Mouse (Mus musculus) CD4-positive naive resting alpha-beta T cell, adult 76 days (primary cell): Measurements from ENCODE around the gene Nudt5. TPM values are rescaled to one million over a fixed set of nuclear protein-coding genes. Genes with fewer than 3 reads are reported as not detected.

Source experiments
- total RNA-seq: library from RNA; stranded (reverse); gene quantifications from one replicate; pipeline ENCODE4 v1.2.4, GENCODE M21; 2023

Gene Nudt5
- 17.1 TPM for total RNA-seq

DNA sequence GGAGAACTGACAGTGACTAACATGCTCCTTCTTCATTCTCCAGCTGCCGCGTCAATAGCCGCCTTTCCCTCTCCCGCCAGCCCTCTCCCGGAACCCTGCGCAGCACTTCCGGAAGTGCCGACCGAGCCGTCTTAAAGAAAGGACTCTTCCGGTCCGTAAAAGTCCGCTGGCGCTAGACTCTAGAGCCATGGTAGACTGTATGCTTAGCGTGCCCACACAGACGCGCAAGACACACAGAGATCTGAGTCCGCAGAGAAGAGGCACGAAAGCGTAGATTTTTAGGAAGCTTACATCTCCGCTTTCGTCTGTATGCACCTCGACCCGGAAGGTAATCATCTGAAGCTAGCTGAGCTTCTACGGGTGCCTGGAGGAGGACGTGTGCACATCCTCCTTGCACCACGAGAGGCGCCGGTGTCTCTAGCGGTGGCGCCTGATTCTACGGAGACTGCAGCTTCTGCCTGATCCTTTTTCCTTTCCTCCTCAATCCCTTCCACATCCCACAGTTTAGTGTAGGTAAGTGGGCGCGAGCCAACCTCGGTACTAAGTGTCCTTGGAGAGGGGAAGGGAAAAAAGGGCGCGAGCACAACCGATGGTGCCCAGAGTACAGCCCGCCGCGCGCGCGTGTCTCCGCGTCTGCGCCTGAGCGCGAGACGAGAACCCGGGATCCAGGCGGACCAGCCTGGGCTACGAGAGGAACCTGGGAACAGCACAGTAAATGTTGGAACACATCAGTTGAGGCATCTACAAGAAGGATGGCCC lies at the start of gene Nudt5, which contains the start of gene Cdc123:
Gene Nudt5, plus strand, starts transcription at position 147 of the 759 bp plus-strand sequence.
Gene Cdc123, minus strand, starts transcription at position 292 of the 759 bp plus-strand sequence.

GRCm38 (mm10) chr2:5862834-5863233 lies 18.0 kb downstream of the Nudt5 start, which contains the start of gene Gm13199:
Gene Gm13199 (minus strand): TSS chr2:5862934.

GRCm38 (mm10) chr2:5894843-5895570 lies 50.2 kb downstream of the Nudt5 start, which contains the start of gene Sec61a2:
Gene Sec61a2 (minus strand): TSS chr2:5895432.

Other genes with a start within 250 kb of the Nudt5 start
- gene Camk1d, start 130.5 kb upstream of the Nudt5 start, total RNA-seq, result 76.1 TPM
- 70.5 TPM for gene Cdc123, start 145 bp downstream of the Nudt5 start, total RNA-seq
- gene Gm13199, start 17.9 kb downstream of the Nudt5 start, total RNA-seq, result 2.8 TPM
- gene Sec61a2, start 50.4 kb downstream of the Nudt5 start, total RNA-seq, result 28.3 TPM
- gene Dhtkd1, start 97.8 kb downstream of the Nudt5 start, total RNA-seq, result not detected
- 60.3 TPM for gene Upf2, start 106.5 kb downstream of the Nudt5 start, total RNA-seq